Mouse (Mus musculus): ENCODE results near the gene Clec2d. TPM values are rescaled to one million over a fixed set of nuclear protein-coding genes. Genes with fewer than 3 reads are reported as not detected.
A peak's percentile ranks its signal among the peaks of the same experiment; 100 is the strongest.
"Not testable (repeated sequence)": the region's sequence is repeated elsewhere in the genome, so short reads cannot be mapped to it uniquely, and the experiment has no call there.

Gene Clec2d
- polyA plus RNA-seq, 1 experiment from 2014 or later = 0.68 TPM

- no peak overlapping the region for H3K4me2 ChIP-seq (replicated peaks; ENCODE audit: low read depth, low read length)
- H3K27me3 ChIP-seq (ENCODE audit: control insufficient read depth, insufficient read depth, low read length) = no peaks in the 10 kb centered on the region
- no peak overlapping the region for H3K4me3 ChIP-seq (ENCODE audit: low read depth, low read length)
- no peaks in the 10 kb centered on the region for H3K4me1 ChIP-seq (ENCODE audit: control insufficient read depth, insufficient read depth, low read length)
- ATAC-seq (ENCODE audit: insufficient number of reproducible peaks, insufficient read depth, low FRiP score, low read depth) = no peak
- H3K27ac ChIP-seq (ENCODE audit: low read length) = no peak overlapping the region
- no peak overlapping the region for H3K9ac ChIP-seq (replicated peaks; ENCODE audit: low read depth, low read length)
- no peaks in the 10 kb centered on the region for H3K36me3 ChIP-seq (ENCODE audit: control insufficient read depth, insufficient read depth, low read length)
- 97% methylated on average over 1 of the region's 1 CpGs for WGBS
- no peaks in the 10 kb centered on the region for H3K9me3 ChIP-seq (ENCODE audit: control insufficient read depth, low read depth, low read length)
Observed at GRCm38 (mm10) chr6:129170925-129171324, 9.5 kb upstream of the Clec2d start.

- Histone ChIP-seq H3K4me1 (ENCODE audit: control insufficient read depth, insufficient read depth, low read length) (no peaks in the 10 kb centered on the region), H3K27ac (ENCODE audit: low read length) (no peak overlapping the region), H3K9me3 (ENCODE audit: control insufficient read depth, low read depth, low read length) (no peaks in the 10 kb centered on the region), H3K4me3 (ENCODE audit: low read depth, low read length) (no peak overlapping the region), H3K4me2 (replicated peaks; ENCODE audit: low read depth, low read length) (no peak overlapping the region), H3K27me3 (ENCODE audit: control insufficient read depth, insufficient read depth, low read length) (no peaks in the 10 kb centered on the region), H3K9ac (replicated peaks; ENCODE audit: low read depth, low read length) (no peak overlapping the region), H3K36me3 (ENCODE audit: control insufficient read depth, insufficient read depth, low read length) (no peaks in the 10 kb centered on the region)
- 85% methylated on average over 1 of the region's 1 CpGs for WGBS
- ATAC-seq (ENCODE audit: insufficient number of reproducible peaks, insufficient read depth, low FRiP score, low read depth) = no peak
Observed at GRCm38 (mm10) chr6:129171675-129172074, 8.7 kb upstream of the Clec2d start.

GRCm38 (mm10) chr6:129174836-129175235, 5.6 kb upstream of the Clec2d start:
- no peak overlapping the region for H3K9ac ChIP-seq (replicated peaks; ENCODE audit: low read depth, low read length)
- peak overlapping the region; percentile 28; the same call in 1 of the 2 replicates for H3K27ac ChIP-seq (ENCODE audit: low read length)
- H3K4me1 ChIP-seq (ENCODE audit: control insufficient read depth, insufficient read depth, low read length) = no peaks in the 10 kb centered on the region
- no peak for ATAC-seq (ENCODE audit: insufficient number of reproducible peaks, insufficient read depth, low FRiP score, low read depth)
- no peaks in the 10 kb centered on the region for H3K27me3 ChIP-seq (ENCODE audit: control insufficient read depth, insufficient read depth, low read length)
- H3K4me2 ChIP-seq (replicated peaks; ENCODE audit: low read depth, low read length) = no peak overlapping the region
- no peaks in the 10 kb centered on the region for H3K36me3 ChIP-seq (ENCODE audit: control insufficient read depth, insufficient read depth, low read length)
- H3K4me3 ChIP-seq (ENCODE audit: low read depth, low read length) = no peak overlapping the region
- H3K9me3 ChIP-seq (ENCODE audit: control insufficient read depth, low read depth, low read length) = no peaks in the 10 kb centered on the region

- no peak overlapping the region for H3K4me3 ChIP-seq (ENCODE audit: low read depth, low read length)
- ATAC-seq (ENCODE audit: insufficient number of reproducible peaks, insufficient read depth, low FRiP score, low read depth) = no peak
- no peaks in the 10 kb centered on the region for H3K9me3 ChIP-seq (ENCODE audit: control insufficient read depth, low read depth, low read length)
- H3K36me3 ChIP-seq (ENCODE audit: control insufficient read depth, insufficient read depth, low read length) = no peaks in the 10 kb centered on the region
- H3K4me1 ChIP-seq (ENCODE audit: control insufficient read depth, insufficient read depth, low read length) = no peaks in the 10 kb centered on the region
- no peak overlapping the region for H3K27ac ChIP-seq (ENCODE audit: low read length)
- no peak overlapping the region for H3K9ac ChIP-seq (replicated peaks; ENCODE audit: low read depth, low read length)
- no peak overlapping the region for H3K4me2 ChIP-seq (replicated peaks; ENCODE audit: low read depth, low read length)
- H3K27me3 ChIP-seq (ENCODE audit: control insufficient read depth, insufficient read depth, low read length) = no peaks in the 10 kb centered on the region
Observed at GRCm38 (mm10) chr6:129175612-129176011, 4.8 kb upstream of the Clec2d start.

- H3K4me3 ChIP-seq (ENCODE audit: low read depth, low read length) = no peak overlapping the region
- 71% methylated on average over 1 of the region's 1 CpGs for WGBS
- no peaks in the 10 kb centered on the region for H3K4me1 ChIP-seq (ENCODE audit: control insufficient read depth, insufficient read depth, low read length)
- no peaks in the 10 kb centered on the region for H3K27me3 ChIP-seq (ENCODE audit: control insufficient read depth, insufficient read depth, low read length)
- no peak overlapping the region for H3K9ac ChIP-seq (replicated peaks; ENCODE audit: low read depth, low read length)
- H3K36me3 ChIP-seq (ENCODE audit: control insufficient read depth, insufficient read depth, low read length) = no peaks in the 10 kb centered on the region
- no peaks in the 10 kb centered on the region for H3K9me3 ChIP-seq (ENCODE audit: control insufficient read depth, low read depth, low read length)
- ATAC-seq (ENCODE audit: insufficient number of reproducible peaks, insufficient read depth, low FRiP score, low read depth) = no peak
- H3K27ac ChIP-seq (ENCODE audit: low read length) = no peak overlapping the region
- no peak overlapping the region for H3K4me2 ChIP-seq (replicated peaks; ENCODE audit: low read depth, low read length)
Observed at GRCm38 (mm10) chr6:129176621-129177020, 3.8 kb upstream of the Clec2d start.

GRCm38 (mm10) chr6:129179281-129179680, 1.1 kb upstream of the Clec2d start:
- Histone ChIP-seq H3K27ac (ENCODE audit: low read length) (no peak overlapping the region), H3K9ac (replicated peaks; ENCODE audit: low read depth, low read length) (no peak overlapping the region), H3K4me3 (ENCODE audit: low read depth, low read length) (no peak overlapping the region), H3K4me1 (ENCODE audit: control insufficient read depth, insufficient read depth, low read length) (0 out of 2 replicates have a peak, but pooled peaks cover 5% of the 10 kb centered on the region), H3K9me3 (ENCODE audit: control insufficient read depth, low read depth, low read length) (no peaks in the 10 kb centered on the region), H3K4me2 (replicated peaks; ENCODE audit: low read depth, low read length) (no peak overlapping the region), H3K27me3 (ENCODE audit: control insufficient read depth, insufficient read depth, low read length) (no peaks in the 10 kb centered on the region), H3K36me3 (ENCODE audit: control insufficient read depth, insufficient read depth, low read length) (no peaks in the 10 kb centered on the region)
- 63% methylated on average over 2 of the region's 2 CpGs for WGBS
- ATAC-seq (ENCODE audit: insufficient number of reproducible peaks, insufficient read depth, low FRiP score, low read depth) = no peak

- H3K27me3 ChIP-seq (ENCODE audit: control insufficient read depth, insufficient read depth, low read length); H3K4me2 ChIP-seq (replicated peaks; ENCODE audit: low read depth, low read length); H3K4me1 ChIP-seq (ENCODE audit: control insufficient read depth, insufficient read depth, low read length); ATAC-seq (ENCODE audit: insufficient number of reproducible peaks, insufficient read depth, low FRiP score, low read depth); H3K27ac ChIP-seq (ENCODE audit: low read length); H3K9me3 ChIP-seq (ENCODE audit: control insufficient read depth, low read depth, low read length); H3K4me3 ChIP-seq (ENCODE audit: low read depth, low read length); H3K9ac ChIP-seq (replicated peaks; ENCODE audit: low read depth, low read length); H3K36me3 ChIP-seq (ENCODE audit: control insufficient read depth, insufficient read depth, low read length): not testable (repeated sequence)
- WGBS = 89% methylated on average over 1 of the region's 1 CpGs
Observed at GRCm38 (mm10) chr6:129179831-129180230, 584 bp upstream of the Clec2d start.

GRCm38 (mm10) chr6:129181249-129181648, 834 bp downstream of the Clec2d start:
- H3K36me3 ChIP-seq (ENCODE audit: control insufficient read depth, insufficient read depth, low read length) = peaks cover 7% of the 10 kb centered on the region
- WGBS = 10% methylated on average over 1 of the region's 1 CpGs
- peak overlapping the region; percentile 97 for H3K27ac ChIP-seq (ENCODE audit: low read length)
- H3K27me3 ChIP-seq (ENCODE audit: control insufficient read depth, insufficient read depth, low read length) = no peaks in the 10 kb centered on the region
- no peak for ATAC-seq (ENCODE audit: insufficient number of reproducible peaks, insufficient read depth, low FRiP score, low read depth)
- peak overlapping the region; percentile 48 for H3K4me2 ChIP-seq (replicated peaks; ENCODE audit: low read depth, low read length)
- no peaks in the 10 kb centered on the region for H3K9me3 ChIP-seq (ENCODE audit: control insufficient read depth, low read depth, low read length)
- peak overlapping the region; percentile 60 for H3K9ac ChIP-seq (replicated peaks; ENCODE audit: low read depth, low read length)
- 0 out of 2 replicates have a peak, but pooled peaks cover 5% of the 10 kb centered on the region for H3K4me1 ChIP-seq (ENCODE audit: control insufficient read depth, insufficient read depth, low read length)
- peak overlapping the region; percentile 49 for H3K4me3 ChIP-seq (ENCODE audit: low read depth, low read length)

- H3K36me3 ChIP-seq (ENCODE audit: control insufficient read depth, insufficient read depth, low read length) = peaks cover 9% of the 10 kb centered on the region
- H3K4me2 ChIP-seq (replicated peaks; ENCODE audit: low read depth, low read length) = peak overlapping the region; percentile 48
- H3K9me3 ChIP-seq (ENCODE audit: control insufficient read depth, low read depth, low read length) = no peaks in the 10 kb centered on the region
- 0 out of 2 replicates have a peak, but pooled peaks cover 5% of the 10 kb centered on the region for H3K4me1 ChIP-seq (ENCODE audit: control insufficient read depth, insufficient read depth, low read length)
- peak overlapping the region; percentile 32 for H3K4me3 ChIP-seq (ENCODE audit: low read depth, low read length)
- ATAC-seq (ENCODE audit: insufficient number of reproducible peaks, insufficient read depth, low FRiP score, low read depth) = peak; percentile 29; the same call in 1 of the 2 replicates
- peak overlapping the region; percentile 48; the same call in 1 of the 2 replicates for H3K27ac ChIP-seq (ENCODE audit: low read length)
- H3K27me3 ChIP-seq (ENCODE audit: control insufficient read depth, insufficient read depth, low read length) = no peaks in the 10 kb centered on the region
- 0 out of 2 replicates have a peak overlapping the region, but pooled peaks have one; percentile 30 for H3K9ac ChIP-seq (replicated peaks; ENCODE audit: low read depth, low read length)
Observed at GRCm38 (mm10) chr6:129181683-129182082, 1.3 kb downstream of the Clec2d start.
